Mouse (Mus musculus): ENCODE measurements around the gene Atp8b3. TPM values are rescaled to one million over a fixed set of nuclear protein-coding genes. Genes with fewer than 3 reads are reported as not detected.

Gene Atp8b3
- polyA plus RNA-seq, 1 experiment, result not detected

DNA sequence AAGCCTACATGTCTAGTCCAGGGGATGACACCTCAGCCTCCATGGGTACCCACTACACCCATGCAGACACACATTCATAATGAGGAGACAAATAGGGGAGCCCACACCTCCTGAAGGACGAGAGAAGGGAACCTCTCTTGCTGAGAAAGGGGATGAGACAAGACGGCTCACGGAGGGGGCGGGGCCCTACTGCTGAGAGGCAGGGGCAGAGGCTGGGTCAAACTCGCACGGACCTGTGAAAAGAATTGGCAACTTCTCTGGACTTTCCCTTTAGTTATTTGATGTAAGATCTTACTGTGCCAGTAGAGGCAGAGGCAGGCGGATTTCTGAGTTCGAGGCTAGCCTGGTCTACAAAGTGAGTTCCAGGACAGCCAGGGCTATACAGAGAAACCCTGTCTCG is 13.4 kb upstream of the Atp8b3 start:
- Histone ChIP-seq H3K4me3 (ENCODE audit: insufficient read depth, low read depth, low read length) (no peak overlapping the region), H3K4me1 (ENCODE audit: control insufficient read depth, insufficient read depth, insufficient read length, low read length) (peaks cover 3% of the 10 kb centered on the region; the same call in 1 of the 2 replicates), H3K27ac (replicated peaks; ENCODE audit: low read depth, low read length) (no peak overlapping the region)

DNA sequence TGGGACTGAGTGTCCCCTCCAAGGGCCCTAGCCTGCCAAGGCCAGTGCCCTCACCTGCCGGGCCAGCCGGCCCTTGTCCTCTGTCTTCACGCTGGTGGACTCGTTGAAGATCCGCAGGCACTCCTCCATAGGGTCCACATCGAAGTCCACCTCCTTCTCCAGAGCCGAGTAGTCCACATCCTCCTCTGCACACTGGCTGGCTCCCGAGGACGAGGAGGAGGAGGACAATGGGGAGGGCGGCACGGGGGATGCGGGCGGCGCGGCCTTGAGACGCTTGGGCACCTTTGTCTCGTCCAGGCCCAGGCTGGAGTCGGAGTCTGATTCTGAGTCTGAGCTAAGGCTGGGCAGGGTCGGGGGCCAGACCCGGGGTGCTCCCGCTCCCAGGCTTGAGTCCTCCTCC is 10.4 kb upstream of the Atp8b3 start:
- Histone ChIP-seq H3K4me3 (ENCODE audit: insufficient read depth, low read depth, low read length) (no peak overlapping the region), H3K4me1 (ENCODE audit: control insufficient read depth, insufficient read depth, insufficient read length, low read length) (peaks cover 3% of the 10 kb centered on the region; the same call in 1 of the 2 replicates), H3K27ac (replicated peaks; ENCODE audit: low read depth, low read length) (no peak overlapping the region)

DNA sequence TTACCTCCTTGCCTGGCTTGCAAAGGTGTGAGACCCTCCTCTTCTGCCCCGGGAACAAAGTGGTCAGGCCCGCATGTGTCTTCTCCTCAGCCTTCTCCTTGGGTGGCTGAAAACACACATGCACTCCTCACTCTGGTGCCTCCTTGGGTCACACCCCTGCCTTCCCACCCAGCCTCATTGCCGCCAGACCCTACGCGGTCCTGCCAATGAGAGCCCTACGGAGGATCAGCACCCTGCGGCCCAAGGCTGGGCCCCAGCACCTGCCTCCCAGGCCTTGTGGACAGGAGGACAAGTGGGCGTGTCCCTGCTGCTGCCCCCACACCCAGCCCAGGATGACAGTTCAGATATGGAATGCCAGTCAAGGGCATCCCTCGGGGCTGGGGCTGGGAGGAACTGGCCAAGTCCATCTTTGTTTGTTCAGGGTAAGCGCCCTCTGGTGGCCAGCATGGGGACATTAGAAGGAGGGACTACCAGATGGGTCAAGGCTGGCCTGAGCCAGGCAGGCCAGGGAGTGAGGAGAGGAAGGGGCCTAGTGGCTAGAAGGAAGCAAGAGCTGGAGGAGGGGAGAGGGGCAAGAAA is 9.6 kb upstream of the Atp8b3 start:
- H3K27ac ChIP-seq (replicated peaks; ENCODE audit: low read depth, low read length), result no peak overlapping the region
- H3K4me3 ChIP-seq (ENCODE audit: insufficient read depth, low read depth, low read length), result no peak overlapping the region

DNA sequence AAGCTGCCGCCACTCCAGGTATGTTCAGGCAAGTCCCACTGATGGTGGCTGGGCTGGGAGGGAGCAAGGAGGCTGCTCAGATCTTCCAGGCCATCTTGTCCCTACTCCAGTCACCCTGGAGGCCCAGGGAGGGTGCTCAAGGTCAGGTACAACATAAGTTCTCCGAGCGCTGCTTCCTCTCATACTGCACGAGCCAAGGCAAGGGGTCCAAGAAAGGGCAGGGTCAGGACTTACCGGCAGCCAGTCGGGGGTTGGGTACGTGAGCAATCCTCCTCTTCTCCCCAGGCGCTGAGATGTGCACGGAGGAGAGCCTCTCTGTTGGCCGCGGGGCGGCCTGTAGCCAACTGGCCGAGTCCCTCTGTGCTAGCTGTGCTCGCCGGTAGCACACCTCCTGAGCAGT is 8.6 kb upstream of the Atp8b3 start:
- no peak overlapping the region for H3K4me3 ChIP-seq (ENCODE audit: insufficient read depth, low read depth, low read length)
- no peaks in the 10 kb centered on the region for H3K4me1 ChIP-seq (ENCODE audit: control insufficient read depth, insufficient read depth, insufficient read length, low read length)
- H3K27ac ChIP-seq (replicated peaks; ENCODE audit: low read depth, low read length), result no peak overlapping the region

More for the DNA sequence above, 9.6 kb upstream of the Atp8b3 start:
- H3K4me1 ChIP-seq (ENCODE audit: control insufficient read depth, insufficient read depth, insufficient read length, low read length), result no peaks in the 10 kb centered on the region; the same call in 1 of the 2 replicates

DNA sequence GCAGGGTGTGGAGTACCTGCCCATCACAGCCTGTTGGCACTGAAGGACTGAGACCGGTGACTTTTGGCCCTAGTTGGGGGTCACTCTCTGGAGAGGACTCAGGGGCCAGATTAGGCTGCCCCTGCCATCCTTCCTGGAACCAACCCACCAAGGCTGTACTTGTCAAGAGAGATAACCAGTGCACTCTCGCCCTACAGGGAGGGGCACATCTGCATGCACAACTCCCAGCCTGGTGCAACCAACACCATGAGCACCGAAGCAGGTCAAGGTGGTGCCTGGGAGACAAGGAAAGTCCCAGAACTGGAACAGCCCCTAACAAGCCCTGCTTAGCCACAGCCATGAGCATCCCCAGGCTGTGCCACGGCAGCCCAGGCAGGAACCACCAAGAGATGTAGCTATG is 8.0 kb upstream of the Atp8b3 start:
- no peak overlapping the region for H3K4me3 ChIP-seq (ENCODE audit: insufficient read depth, low read depth, low read length)
- H3K27ac ChIP-seq (replicated peaks; ENCODE audit: low read depth, low read length), result no peak overlapping the region
- H3K4me1 ChIP-seq (ENCODE audit: control insufficient read depth, insufficient read depth, insufficient read length, low read length), result no peaks in the 10 kb centered on the region

DNA sequence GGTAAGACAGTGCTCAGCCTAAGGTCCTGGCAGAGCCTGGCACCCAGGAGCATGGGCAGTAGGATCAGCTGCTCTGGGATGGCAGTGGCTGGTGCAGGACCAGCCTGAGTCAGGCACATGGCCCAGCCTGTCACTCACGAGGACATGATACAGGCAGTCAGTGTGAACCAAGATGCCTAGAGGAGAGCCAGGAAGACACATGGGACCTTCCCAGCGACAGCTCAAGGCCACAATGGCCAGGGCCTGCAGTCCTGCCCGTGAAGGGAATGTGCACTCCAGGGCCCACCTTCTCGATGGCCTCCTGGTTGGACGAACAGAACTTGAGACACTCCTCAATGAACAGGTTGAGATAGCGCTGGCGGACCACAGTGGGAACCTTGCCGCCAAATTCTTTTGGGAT is 6.7 kb upstream of the Atp8b3 start:
- Histone ChIP-seq H3K27ac (replicated peaks; ENCODE audit: low read depth, low read length) (no peak overlapping the region), H3K4me1 (ENCODE audit: control insufficient read depth, insufficient read depth, insufficient read length, low read length) (no peaks in the 10 kb centered on the region), H3K4me3 (ENCODE audit: insufficient read depth, low read depth, low read length) (no peak overlapping the region)

DNA sequence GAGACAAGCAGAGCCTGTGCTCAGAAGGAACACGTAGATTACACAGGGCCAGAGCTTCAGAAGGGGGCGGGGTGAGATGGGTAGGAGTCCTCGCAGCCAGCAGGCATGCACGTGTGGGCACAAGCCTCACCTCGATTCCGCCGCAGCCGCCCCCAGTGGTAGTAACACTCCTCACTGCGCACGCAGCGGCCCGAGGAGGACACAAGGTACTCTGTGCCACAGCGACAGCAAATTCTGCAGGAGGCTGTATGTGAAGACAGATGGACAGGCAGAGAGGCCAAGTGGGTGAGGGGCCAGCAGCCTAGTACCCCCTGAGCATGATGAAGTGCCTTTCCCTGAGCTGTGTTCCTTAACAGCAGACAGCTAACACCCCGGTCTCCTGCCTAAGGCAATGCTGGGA is 4.9 kb upstream of the Atp8b3 start:
- Histone ChIP-seq H3K27ac (replicated peaks; ENCODE audit: low read depth, low read length) (no peak overlapping the region), H3K4me3 (ENCODE audit: insufficient read depth, low read depth, low read length) (no peak overlapping the region), H3K4me1 (ENCODE audit: control insufficient read depth, insufficient read depth, insufficient read length, low read length) (no peaks in the 10 kb centered on the region; the same call in 1 of the 2 replicates)

DNA sequence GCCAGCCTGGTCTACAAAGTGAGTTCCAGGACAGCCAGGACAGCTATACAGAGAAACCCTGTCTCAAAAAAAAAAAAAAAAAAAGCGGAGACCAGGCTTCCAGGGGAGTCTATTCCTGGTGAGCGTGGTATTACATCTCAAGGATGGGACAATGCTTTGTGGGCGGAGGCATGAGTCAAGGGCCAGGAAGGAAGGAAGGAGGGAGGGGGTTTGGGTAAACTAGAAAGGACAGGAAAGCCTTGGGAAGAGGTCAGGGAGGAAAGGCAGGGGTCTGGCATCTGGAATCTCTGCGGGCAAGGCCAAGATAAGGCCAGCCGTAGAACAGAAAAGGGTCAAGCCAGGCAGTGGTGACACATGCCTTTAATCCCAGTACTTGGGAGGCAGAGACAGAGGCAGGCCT is 569 bp upstream of the Atp8b3 start:
- no peak overlapping the region for H3K27ac ChIP-seq (replicated peaks; ENCODE audit: low read depth, low read length)
- H3K4me3 ChIP-seq (ENCODE audit: insufficient read depth, low read depth, low read length), result no peak overlapping the region
- peaks cover 5% of the 10 kb centered on the region for H3K4me1 ChIP-seq (ENCODE audit: control insufficient read depth, insufficient read depth, insufficient read length, low read length)

DNA sequence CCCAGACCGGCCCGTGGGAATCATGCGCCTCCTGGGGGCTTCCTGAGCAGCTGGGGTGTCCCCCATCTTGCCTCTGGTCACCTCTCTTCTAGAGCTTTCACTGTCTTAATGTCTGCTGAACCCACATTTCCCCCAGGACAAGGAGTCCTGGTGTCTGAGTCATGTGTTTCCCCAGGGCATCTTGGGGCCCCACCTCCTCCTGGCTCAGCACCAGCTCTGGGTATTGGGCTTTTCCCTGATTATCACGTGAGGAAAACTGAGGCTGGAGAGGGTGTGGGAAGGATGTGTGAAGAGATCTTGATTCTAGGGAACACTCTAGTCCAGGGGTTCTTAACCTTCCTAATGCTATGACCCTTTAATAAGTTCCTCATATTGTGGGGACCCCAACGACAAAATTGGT is 744 bp downstream of the Atp8b3 start:
- Histone ChIP-seq H3K4me1 (ENCODE audit: control insufficient read depth, insufficient read depth, insufficient read length, low read length) (peaks cover 5% of the 10 kb centered on the region), H3K4me3 (ENCODE audit: insufficient read depth, low read depth, low read length) (no peak overlapping the region), H3K27ac (replicated peaks; ENCODE audit: low read depth, low read length) (no peak overlapping the region)

DNA sequence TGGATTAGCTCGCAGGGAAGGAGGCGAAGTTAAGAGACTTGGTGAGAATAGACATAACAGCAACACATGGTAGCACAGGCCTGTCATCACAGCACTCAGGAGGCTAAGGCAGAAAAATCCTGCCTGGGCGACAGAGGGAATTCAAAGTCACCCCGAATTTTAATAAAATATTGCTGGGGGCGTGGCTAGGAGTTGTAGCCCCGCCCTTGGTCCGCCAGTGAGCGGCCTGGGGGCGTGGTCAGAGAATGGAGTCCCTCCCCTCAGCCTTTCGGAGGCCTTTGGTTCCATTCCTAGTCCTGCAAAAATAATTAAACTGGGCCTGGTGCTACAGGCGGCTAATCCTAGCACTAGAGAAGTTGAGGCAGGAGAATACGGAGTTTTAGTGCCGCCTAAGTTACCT is 3.2 kb downstream of the Atp8b3 start:
- no peak overlapping the region for H3K4me3 ChIP-seq (ENCODE audit: insufficient read depth, low read depth, low read length)
- H3K27ac ChIP-seq (replicated peaks; ENCODE audit: low read depth, low read length), result no peak overlapping the region
- H3K4me1 ChIP-seq (ENCODE audit: control insufficient read depth, insufficient read depth, insufficient read length, low read length), result peaks cover 5% of the 10 kb centered on the region

DNA sequence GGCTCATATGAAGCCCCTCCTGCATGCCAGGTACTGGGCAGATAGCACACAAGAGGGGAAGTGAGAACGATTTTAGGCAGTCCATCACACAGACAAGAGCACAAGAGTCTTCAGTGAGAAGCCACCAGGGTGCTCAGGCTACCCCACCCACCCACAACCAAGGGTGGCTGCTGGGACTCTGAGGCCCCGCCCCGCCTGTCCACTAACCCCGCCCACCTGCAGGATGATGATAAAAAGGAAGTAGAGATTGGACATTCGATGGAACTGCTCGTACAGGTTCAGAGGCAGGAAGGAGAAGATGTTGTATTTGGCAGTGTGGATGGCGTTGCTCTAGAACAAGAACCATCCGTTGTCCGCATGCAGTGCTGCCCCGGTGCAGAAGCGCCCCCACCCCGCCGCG is 3.9 kb downstream of the Atp8b3 start:
- peaks cover 5% of the 10 kb centered on the region for H3K4me1 ChIP-seq (ENCODE audit: control insufficient read depth, insufficient read depth, insufficient read length, low read length)
- no peak overlapping the region for H3K4me3 ChIP-seq (ENCODE audit: insufficient read depth, low read depth, low read length)
- no peak overlapping the region for H3K27ac ChIP-seq (replicated peaks; ENCODE audit: low read depth, low read length)

DNA sequence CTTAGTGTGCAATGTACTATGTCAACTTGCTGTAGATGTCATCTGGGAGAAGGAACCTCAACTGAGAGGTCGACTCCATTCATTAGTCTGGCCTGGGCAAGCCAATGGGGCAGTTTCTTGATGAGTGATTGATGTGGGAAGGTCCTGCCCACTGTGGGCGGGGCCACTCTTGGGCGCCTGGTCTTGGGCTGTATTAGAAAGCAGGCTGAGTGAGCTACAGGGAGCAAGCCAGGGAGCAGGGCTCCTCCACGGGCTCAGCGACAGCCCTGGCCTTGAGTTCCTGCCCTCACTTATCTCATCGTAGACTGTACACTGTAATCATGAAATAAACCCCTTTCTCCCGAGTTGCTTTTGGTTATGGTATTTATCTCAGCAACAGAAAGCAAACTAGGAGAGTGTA is 5.2 kb downstream of the Atp8b3 start:
- no peak overlapping the region for H3K27ac ChIP-seq (replicated peaks; ENCODE audit: low read depth, low read length)
- no peak overlapping the region for H3K4me3 ChIP-seq (ENCODE audit: insufficient read depth, low read depth, low read length)
- H3K4me1 ChIP-seq (ENCODE audit: control insufficient read depth, insufficient read depth, insufficient read length, low read length), result peaks cover 4% of the 10 kb centered on the region

DNA sequence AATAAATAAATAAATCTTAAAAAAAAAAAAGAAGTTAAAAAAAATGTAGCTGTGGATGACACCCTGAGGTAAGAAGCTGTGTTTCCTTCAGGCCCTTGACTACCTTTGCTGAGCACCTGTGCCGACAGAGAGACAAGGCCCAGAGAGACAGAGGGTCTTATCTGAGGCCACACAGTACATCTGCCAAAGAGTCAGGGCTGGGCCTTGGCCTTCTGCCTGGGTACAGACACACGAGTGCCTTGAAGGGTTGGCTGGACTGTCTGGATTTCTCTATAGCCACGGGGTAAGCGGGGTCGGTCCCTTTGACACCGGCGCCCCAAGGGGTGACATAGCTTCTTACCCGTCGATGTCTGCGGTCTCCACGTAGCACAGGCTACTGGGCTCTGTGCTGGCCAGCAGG is 6.1 kb downstream of the Atp8b3 start:
- H3K4me3 ChIP-seq (ENCODE audit: insufficient read depth, low read depth, low read length), result no peak overlapping the region
- H3K4me1 ChIP-seq (ENCODE audit: control insufficient read depth, insufficient read depth, insufficient read length, low read length), result no peaks in the 10 kb centered on the region
- H3K27ac ChIP-seq (replicated peaks; ENCODE audit: low read depth, low read length), result no peak overlapping the region

DNA sequence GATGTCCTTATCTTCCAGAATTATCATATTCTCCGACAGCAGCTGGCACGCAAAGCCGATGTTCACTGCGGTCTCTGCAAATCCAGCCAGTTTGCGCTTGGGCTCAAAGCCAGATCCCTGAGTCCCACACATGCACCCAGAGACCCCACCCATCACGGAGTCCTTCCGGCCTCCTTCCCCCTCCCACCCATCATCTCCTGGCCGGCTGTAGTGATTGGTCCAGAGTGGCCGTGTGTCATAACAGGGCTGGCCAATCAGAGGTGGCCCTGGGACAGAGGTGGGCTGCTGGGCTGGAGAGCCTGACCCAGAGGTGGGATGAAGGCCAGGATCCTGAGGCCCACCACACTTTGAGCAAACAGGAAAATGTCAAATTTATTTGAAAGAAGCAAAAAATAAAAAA is 12.8 kb downstream of the Atp8b3 start:
- Histone ChIP-seq H3K27ac (replicated peaks; ENCODE audit: low read depth, low read length) (no peak overlapping the region), H3K4me3 (ENCODE audit: insufficient read depth, low read depth, low read length) (no peak overlapping the region), H3K4me1 (ENCODE audit: control insufficient read depth, insufficient read depth, insufficient read length, low read length) (no peaks in the 10 kb centered on the region)

DNA sequence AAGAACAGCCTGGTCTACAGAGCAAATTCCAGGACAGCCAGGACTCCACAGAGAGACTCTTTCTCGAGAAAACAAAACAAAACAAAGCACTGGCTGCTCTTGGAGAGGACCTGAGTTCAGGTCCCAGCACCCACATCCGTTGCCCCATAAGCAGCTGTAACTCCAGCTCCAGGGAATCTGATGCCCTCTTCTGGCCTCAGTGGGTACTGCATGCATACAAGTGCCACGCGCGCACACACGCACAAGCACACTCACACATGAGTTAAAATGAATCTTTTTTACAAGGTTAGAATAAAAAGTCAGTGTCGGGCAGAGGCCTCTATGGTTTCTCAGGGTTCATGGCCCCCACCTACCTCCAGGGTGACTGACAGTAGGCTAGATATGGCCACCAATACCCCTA is 15.6 kb downstream of the Atp8b3 start:
- H3K4me3 ChIP-seq (ENCODE audit: insufficient read depth, low read depth, low read length), result no peak overlapping the region
- H3K4me1 ChIP-seq (ENCODE audit: control insufficient read depth, insufficient read depth, insufficient read length, low read length), result no peaks in the 10 kb centered on the region
- no peak overlapping the region for H3K27ac ChIP-seq (replicated peaks; ENCODE audit: low read depth, low read length)

DNA sequence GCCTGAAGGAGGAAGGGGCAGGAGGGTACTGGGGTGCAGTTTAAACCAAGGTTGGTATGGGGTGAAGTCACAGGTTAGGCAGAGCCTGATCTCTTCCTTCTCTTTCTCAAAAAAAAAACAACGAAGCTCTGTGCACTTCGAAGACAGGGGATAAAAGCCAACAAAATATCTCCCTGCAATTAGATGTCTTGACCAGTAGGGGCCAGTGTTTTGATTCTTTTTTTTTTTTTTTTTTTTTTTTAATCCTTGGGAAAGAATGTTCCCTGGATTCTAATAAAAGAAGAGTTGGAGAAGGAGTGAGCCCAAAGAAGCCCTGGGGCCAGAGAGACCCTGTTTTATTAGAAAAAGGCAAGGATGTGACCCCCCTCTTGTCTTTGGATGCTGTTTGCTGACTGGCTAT is 19.6 kb downstream of the Atp8b3 start:
- H3K27ac ChIP-seq (replicated peaks; ENCODE audit: low read depth, low read length), result no peak overlapping the region
- no peak overlapping the region for H3K4me3 ChIP-seq (ENCODE audit: insufficient read depth, low read depth, low read length)
- no peaks in the 10 kb centered on the region for H3K4me1 ChIP-seq (ENCODE audit: control insufficient read depth, insufficient read depth, insufficient read length, low read length)

DNA sequence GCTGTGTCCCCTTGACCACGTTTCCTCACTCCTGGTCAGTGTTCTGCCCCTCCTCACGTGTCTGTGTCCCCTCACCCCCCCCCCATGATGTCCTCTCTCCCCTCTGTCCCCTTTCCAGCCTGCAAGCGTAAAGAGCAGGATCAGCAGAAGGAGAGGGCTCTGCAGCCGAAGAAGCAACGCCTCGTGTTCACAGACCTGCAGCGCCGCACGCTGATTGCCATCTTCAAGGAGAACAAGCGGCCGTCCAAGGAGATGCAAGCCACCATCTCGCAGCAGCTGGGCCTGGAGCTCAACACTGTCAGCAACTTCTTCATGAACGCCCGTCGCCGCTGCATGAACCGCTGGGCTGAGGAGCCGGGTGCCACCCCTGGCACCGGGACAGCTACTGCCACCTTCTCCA is 25.2 kb downstream of the Atp8b3 start:
- Histone ChIP-seq H3K27ac (replicated peaks; ENCODE audit: low read depth, low read length) (no peak overlapping the region), H3K4me1 (ENCODE audit: control insufficient read depth, insufficient read depth, insufficient read length, low read length) (no peaks in the 10 kb centered on the region), H3K4me3 (ENCODE audit: insufficient read depth, low read depth, low read length) (no peak overlapping the region)
